Mouse (Mus musculus) myocyte (in vitro differentiated cells): ENCODE data around the gene Krt90. TPM values are rescaled to one million over a fixed set of nuclear protein-coding genes. Genes with fewer than 3 reads are reported as not detected.
"Not testable (repeated sequence)": the region's sequence is repeated elsewhere in the genome, so short reads cannot be mapped to it uniquely, and the experiment has no call there.

Experiments used
- H3K27me3 ChIP-seq: one replicate; pipeline ENCODE4 v1.6.1; 2011; ENCODE audit not compliant: control insufficient read depth, insufficient read depth, insufficient read length
- H3K36me3 ChIP-seq: one replicate; pipeline ENCODE4 v1.6.1; 2011; ENCODE audit not compliant: control insufficient read depth, insufficient read depth
- H3K4me2 ChIP-seq: one replicate; pipeline ENCODE4 v1.6.1; 2011; ENCODE audit warnings: low read depth, control low read depth
- H3K4me3 ChIP-seq: one replicate; pipeline ENCODE4 v1.5.1; 2011; ENCODE audit warnings: mild to moderate bottlenecking, control low read depth, moderate library complexity
- H3K79me2 ChIP-seq: one replicate; pipeline ENCODE4 v1.6.1; 2011; ENCODE audit not compliant: control insufficient read depth, insufficient read depth
- H3ac ChIP-seq: one replicate; pipeline ENCODE4 v1.6.1; 2011; ENCODE audit not compliant: control insufficient read depth, insufficient read length
- CEBPB ChIP-seq: IDR thresholded peaks from 2 replicates; pipeline ENCODE4 v1.6.1; 2011; ENCODE audit warnings: mild to moderate bottlenecking, moderate library complexity; ENCODE audit not compliant: poor library complexity, insufficient read depth, severe bottlenecking
- E2F4 ChIP-seq: IDR thresholded peaks from one replicate; pipeline ENCODE4 v1.6.1; 2011; ENCODE audit warnings: mild to moderate bottlenecking, control low read depth, moderate library complexity; ENCODE audit not compliant: insufficient read depth
- MAX ChIP-seq: IDR thresholded peaks from one replicate; pipeline ENCODE4 v1.6.1; 2011; ENCODE audit warnings: low read depth, mild to moderate bottlenecking, control low read depth
- MYOD1 ChIP-seq, 3 experiments: IDR thresholded peaks; one replicate each; pipeline ENCODE4 v1.6.1; 2011; ENCODE audit warnings: control low read depth in 2 of 3, low read depth in 2 of 3, mild to moderate bottlenecking in 2 of 3, moderate library complexity in 1 of 3; ENCODE audit not compliant: insufficient read length in 2 of 3, control insufficient read depth in 1 of 3
- MYOG ChIP-seq, 3 experiments: IDR thresholded peaks; one replicate each; pipeline ENCODE4 v1.6.1; 2011; ENCODE audit warnings: control low read depth in 2 of 3, low read depth in 2 of 3, mild to moderate bottlenecking in 2 of 3; ENCODE audit not compliant: insufficient read length in 2 of 3, control insufficient read depth in 1 of 3, insufficient read depth in 1 of 3
- POLR2A ChIP-seq: IDR thresholded peaks from one replicate; pipeline ENCODE4 v1.6.1; 2011; ENCODE audit warnings: low read depth, mild to moderate bottlenecking, control low read depth, moderate library complexity; ENCODE audit not compliant: insufficient read length
- POLR2AphosphoS2 ChIP-seq: IDR thresholded peaks from one replicate; pipeline ENCODE4 v1.6.1; 2011; ENCODE audit warnings: low read depth, control low read depth; ENCODE audit not compliant: insufficient read length
- REST ChIP-seq: IDR thresholded peaks from one replicate; pipeline ENCODE4 v1.6.1; 2011; ENCODE audit warnings: mild to moderate bottlenecking, control low read depth, moderate library complexity; ENCODE audit not compliant: insufficient read depth, insufficient read length
- SRF ChIP-seq: IDR thresholded peaks from one replicate; pipeline ENCODE4 v1.6.1; 2011; ENCODE audit warnings: low read depth; ENCODE audit not compliant: control insufficient read depth, insufficient read length
- TCF12 ChIP-seq: IDR thresholded peaks from one replicate; pipeline ENCODE4 v1.6.1; 2011; ENCODE audit warnings: mild to moderate bottlenecking, control low read depth; ENCODE audit not compliant: poor library complexity, insufficient read depth, severe bottlenecking
- TCF3 ChIP-seq: IDR thresholded peaks from one replicate; pipeline ENCODE4 v1.6.1; 2011; ENCODE audit warnings: low read depth, control low read depth; ENCODE audit not compliant: insufficient read length
- USF1 ChIP-seq: IDR thresholded peaks from one replicate; pipeline ENCODE4 v1.6.1; 2011; ENCODE audit warnings: low read depth, mild to moderate bottlenecking, control low read depth, moderate library complexity
- polyA plus RNA-seq: library from polyadenylated mRNA; unstranded; fragments of >200 nt; fragmentation: generic; extraction: Trizol; gene quantifications from one replicate; pipeline ENCODE4 v1.2.1, GENCODE M21; 2012; ENCODE audit warnings: missing spikeins

Krt90 gene
- polyA plus RNA-seq, 1 experiment: not detected

DNA sequence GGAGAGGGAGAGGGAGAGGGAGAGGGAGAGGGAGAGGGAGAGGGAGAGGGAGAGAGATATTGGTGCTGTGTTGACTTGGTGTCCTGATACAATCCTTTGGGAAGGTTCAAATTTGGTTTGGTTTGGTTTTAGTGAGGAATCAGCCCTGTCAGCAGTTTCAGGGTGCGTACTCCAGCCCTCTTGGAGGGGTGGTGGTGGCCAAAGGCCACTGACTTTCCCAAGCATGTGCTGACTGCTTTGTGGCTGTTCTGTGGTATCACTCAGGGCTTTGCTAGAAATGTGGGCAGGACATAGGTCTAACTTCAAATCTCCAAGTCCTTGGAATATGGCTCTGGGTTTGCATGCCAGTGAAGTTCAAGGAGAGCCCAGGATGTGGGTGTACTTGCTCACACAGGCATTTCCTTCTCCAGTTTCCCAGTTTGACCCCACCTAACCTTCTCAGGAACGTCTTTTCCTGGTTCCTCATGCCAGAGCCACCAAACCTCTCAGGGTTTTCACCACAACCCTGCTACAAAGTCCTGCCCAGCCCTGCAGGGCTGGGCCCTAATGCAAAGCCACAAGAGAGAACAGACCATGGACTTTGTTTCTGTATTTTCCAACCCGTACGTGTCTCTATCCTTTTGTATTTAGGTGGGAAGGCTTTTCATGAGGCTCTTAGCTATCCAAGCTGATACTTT is 40.1 kb downstream of the Krt90 start:
- Histone ChIP-seq H3K27me3 (peaks cover 31% of the 10 kb centered on the region), H3K79me2 (no peaks in the 10 kb centered on the region), H3K36me3 (no peaks in the 10 kb centered on the region), H3ac (no peak overlapping the region), H3K4me3 (no peak overlapping the region), H3K4me2 (no peak overlapping the region)
- TF ChIP-seq TCF3 (no peak), CEBPB (no peak), MYOG (IDR thresholded peaks at IDR 0.05; ENCODE audit: control insufficient read depth in 1 of 3, insufficient read depth in 1 of 3, insufficient read length in 2 of 3, low read depth in 2 of 3) (no peak), MAX (no peak), E2F4 (no peak), REST (no peak), USF1 (no peak), SRF (no peak), POLR2A (no peak), TCF12 (no peak), MYOD1 (IDR thresholded peaks at IDR 0.05; ENCODE audit: control insufficient read depth in 1 of 3, insufficient read length in 2 of 3, low read depth in 2 of 3) (no peak), POLR2AphosphoS2 (no peak)

DNA sequence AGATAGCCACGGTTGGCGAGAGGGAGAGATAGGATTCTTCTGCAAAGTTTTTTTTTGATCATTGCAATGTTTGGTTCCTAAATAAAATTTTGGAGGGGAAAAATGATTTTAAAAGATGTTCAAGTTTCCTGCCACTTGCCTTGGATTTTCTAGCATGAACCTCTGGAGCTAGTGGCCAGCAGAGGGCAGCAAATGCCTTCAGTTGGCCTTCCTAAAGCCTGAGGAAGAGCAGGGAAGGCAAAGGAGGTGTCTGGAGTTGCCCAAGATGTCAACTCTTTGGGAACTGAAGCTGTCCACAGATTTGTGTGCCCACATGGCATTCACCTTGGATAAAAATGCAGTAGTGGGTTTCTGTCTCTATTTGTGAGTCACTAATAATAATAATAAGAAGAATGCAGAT is 43.0 kb downstream of the Krt90 start:
- Histone ChIP-seq H3K4me3 (no peak overlapping the region), H3K4me2 (no peak overlapping the region), H3K36me3 (no peaks in the 10 kb centered on the region), H3ac (no peak overlapping the region), H3K27me3 (peaks cover 5% of the 10 kb centered on the region), H3K79me2 (no peaks in the 10 kb centered on the region)
- TF ChIP-seq POLR2A (no peak), REST (no peak), MYOG (IDR thresholded peaks at IDR 0.05; ENCODE audit: control insufficient read depth in 1 of 3, insufficient read depth in 1 of 3, insufficient read length in 2 of 3, low read depth in 2 of 3) (no peak), MAX (no peak), SRF (no peak), CEBPB (no peak), MYOD1 (IDR thresholded peaks at IDR 0.05; ENCODE audit: control insufficient read depth in 1 of 3, insufficient read length in 2 of 3, low read depth in 2 of 3) (no peak), E2F4 (no peak), TCF12 (no peak), USF1 (no peak), POLR2AphosphoS2 (no peak), TCF3 (no peak)

DNA sequence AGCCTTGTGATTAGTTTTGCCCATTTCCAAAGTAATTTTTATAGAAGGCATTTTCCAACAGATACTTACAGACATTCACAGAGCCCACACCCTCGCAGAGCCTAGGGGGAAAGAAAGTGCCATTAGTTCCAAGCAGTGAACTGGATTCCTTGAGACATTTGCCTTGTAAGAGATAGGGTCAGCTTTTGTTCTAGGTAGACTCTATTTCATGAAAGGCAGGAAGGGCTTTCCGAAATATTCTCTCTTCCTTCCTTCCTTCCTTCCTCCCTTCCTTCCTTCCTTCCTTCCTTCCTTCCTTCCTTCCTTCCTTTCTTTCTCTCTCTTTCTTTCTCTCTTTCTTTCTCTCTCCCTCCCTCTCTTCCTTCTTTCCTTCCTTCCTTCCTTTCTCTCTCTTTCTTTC is 45.6 kb downstream of the Krt90 start, which contains the start of gene Gm49425:
Gm49425 (minus strand) TSS at position 101 of the 400 bp plus-strand sequence.
- peaks cover 10% of the 10 kb centered on the region for H3K27me3 ChIP-seq
- H3K4me2 ChIP-seq, H3ac ChIP-seq, H3K4me3 ChIP-seq, H3K36me3 ChIP-seq, H3K79me2 ChIP-seq: not testable (repeated sequence)

DNA sequence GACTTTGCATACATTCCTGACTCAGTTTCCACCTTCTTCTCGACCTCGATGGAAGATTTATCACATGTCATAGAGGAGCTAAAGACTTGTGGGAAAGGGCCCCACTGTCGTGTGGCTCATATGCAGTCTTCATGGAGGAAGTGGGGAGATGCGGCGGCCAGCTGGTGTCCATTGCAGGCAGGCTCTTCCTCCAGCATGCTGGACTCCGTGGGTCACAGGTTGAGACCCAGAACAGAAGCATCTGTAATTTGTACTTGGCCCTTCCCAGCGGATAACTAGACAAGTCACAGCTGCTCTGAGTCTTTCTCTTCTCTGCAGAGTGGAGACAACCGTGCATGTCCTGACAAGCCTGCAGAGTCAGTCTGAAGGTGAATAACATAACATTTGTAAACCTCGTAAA is 54.5 kb downstream of the Krt90 start:
- Histone ChIP-seq H3ac (no peak overlapping the region), H3K36me3 (no peaks in the 10 kb centered on the region), H3K4me3 (no peak overlapping the region), H3K79me2 (no peaks in the 10 kb centered on the region), H3K4me2 (no peak overlapping the region), H3K27me3 (peaks cover 31% of the 10 kb centered on the region)
- TF ChIP-seq USF1 (no peak), E2F4 (no peak), SRF (no peak), POLR2A (no peak), TCF3 (no peak), CEBPB (no peak), MYOG (IDR thresholded peaks at IDR 0.05; ENCODE audit: control insufficient read depth in 1 of 3, insufficient read depth in 1 of 3, insufficient read length in 2 of 3, low read depth in 2 of 3) (no peak), MAX (no peak), MYOD1 (IDR thresholded peaks at IDR 0.05; ENCODE audit: control insufficient read depth in 1 of 3, insufficient read length in 2 of 3, low read depth in 2 of 3) (no peak), REST (no peak), POLR2AphosphoS2 (no peak), TCF12 (no peak)
